Mouse (Mus musculus) hindbrain, embryonic 16.5 days (tissue): Measurements from ENCODE around the gene Gm11042. TPM values are rescaled to one million over a fixed set of nuclear protein-coding genes. Genes with fewer than 3 reads are reported as not detected.

Experiments
- ATAC-seq: fragments of 200-750 bp; cut with Nextera tagmentation; 2 replicates; pipeline ENCODE4 v1.8.0; 2017; ENCODE audit warnings: moderate TSS enrichment, moderate library complexity
- H3K27ac ChIP-seq: fragments of 300-500 bp; sonication (generic); 2 replicates; pipeline ENCODE4 v1.5.1; 2014; ENCODE audit warnings: low read depth, mild to moderate bottlenecking, control low read depth, low read length, moderate library complexity
- H3K27me3 ChIP-seq: fragments of 300-500 bp; sonication (generic); replicated peaks from 2 replicates; pipeline ENCODE4 v1.6.1; 2014; ENCODE audit warnings: low read length; ENCODE audit not compliant: control insufficient read depth, insufficient read depth
- H3K36me3 ChIP-seq: fragments of 300-500 bp; sonication (generic); 2 replicates; pipeline ENCODE4 v1.6.1; 2014; ENCODE audit warnings: mild to moderate bottlenecking, low read length, moderate library complexity, mixed read lengths; ENCODE audit not compliant: control insufficient read depth, insufficient read depth
- H3K4me1 ChIP-seq: fragments of 300-500 bp; sonication (generic); 2 replicates; pipeline ENCODE4 v1.6.1; 2014; ENCODE audit warnings: low read depth, low read length; ENCODE audit not compliant: control insufficient read depth, insufficient read depth
- H3K4me2 ChIP-seq: fragments of 300-500 bp; sonication (generic); 2 replicates; pipeline ENCODE4 v1.6.1; 2014; ENCODE audit warnings: mild to moderate bottlenecking, low read length, control low read depth, moderate library complexity
- H3K4me3 ChIP-seq: fragments of 300-500 bp; sonication (generic); 2 replicates; pipeline ENCODE4 v1.5.1; 2014; ENCODE audit warnings: mild to moderate bottlenecking, low read length, control low read depth, moderate library complexity
- H3K9ac ChIP-seq: fragments of 300-500 bp; sonication (generic); 2 replicates; pipeline ENCODE4 v1.6.1; 2014; ENCODE audit warnings: low read depth, mild to moderate bottlenecking, control low read depth, low read length, moderate library complexity
- H3K9me3 ChIP-seq: fragments of 300-500 bp; sonication (generic); 2 replicates; pipeline ENCODE4 v1.6.1; 2014; ENCODE audit warnings: mild to moderate bottlenecking, low read length, moderate library complexity; ENCODE audit not compliant: control insufficient read depth
- WGBS: fragments of 180-500 bp; shearing (Covaris S2); extraction: QIAGEN DNeasy Blood & Tissue Kit; methylation state at CpG from one replicate; pipeline ENCODE4 v1.1.7; 2014; 5-methylcytosine and 5-hydroxymethylcytosine counted together
- polyA plus RNA-seq: library from polyadenylated mRNA; unstranded; fragments of >200 nt; fragmentation: Nextera tagmentation; extraction: Ambion mirVana; gene quantifications from 2 replicates; pipeline ENCODE4 v1.2.1, GENCODE M21; 2015

The Gm11042 gene
- polyA plus RNA-seq, 1 experiment from 2014 or later = not detected

- Histone ChIP-seq H3K4me2 (no peak overlapping the region), H3K27ac (no peak overlapping the region), H3K4me1 (no peaks in the 10 kb centered on the region), H3K9ac (no peak overlapping the region), H3K27me3 (no peaks in the 10 kb centered on the region), H3K36me3 (0 out of 2 replicates have a peak, but pooled peaks cover 5% of the 10 kb centered on the region), H3K9me3 (no peaks in the 10 kb centered on the region), H3K4me3 (no peak overlapping the region)
- 63% methylated on average over 15 of the region's 15 CpGs for WGBS
- ATAC-seq = peak; percentile 72
These were observed 47.4 kb downstream of the Gm11042 start for GRCm38 (mm10) chr12:74268644-74269285.

- Histone ChIP-seq H3K36me3 (0 out of 2 replicates have a peak, but pooled peaks cover 5% of the 10 kb centered on the region), H3K4me2 (no peak overlapping the region), H3K4me3 (no peak overlapping the region), H3K4me1 (no peaks in the 10 kb centered on the region), H3K9me3 (no peaks in the 10 kb centered on the region), H3K27me3 (no peaks in the 10 kb centered on the region), H3K9ac (no peak overlapping the region), H3K27ac (no peak overlapping the region)
- 95% methylated on average over 4 of the region's 4 CpGs for WGBS
- no peak for ATAC-seq
These were observed 49.1 kb downstream of the Gm11042 start for GRCm38 (mm10) chr12:74267049-74267448.
